Mouse (Mus musculus): ENCODE measurements at regions not wholly inside any gene's neighbourhood (a gene's known extent, or its start where the extent isn't known, plus 50 kb on each side); places are given as distances from the start of the nearest gene placed in this dataset.

GRCm38 (mm10) chr3:143822564-143823394 is 382.2 kb downstream of the Lmo4 start:
- no peak for TF ChIP-seq CTCF (IDR thresholded peaks at IDR 0.05; ENCODE audit: insufficient read depth, low read length)
- TF ChIP-seq POLR2A (IDR thresholded peaks at IDR 0.05; ENCODE audit: borderline replicate concordance, extremely low read depth, low read depth, low read length) = no peak
